In genomic region chrX:104264371-104264770, GRCm38 (mm10) we compare ENCODE assay signal across 23 mouse cellular contexts.
"Had no signal": no experiment of that assay in that cellular context is flagged by ENCODE, and none has a peak within 500 bp of the region (broad histone marks: within the 10 kb centered on the region; RNA-seq: fewer than 3 reads in every experiment).

No protein-coding gene starts in this region.

- H3K27me3 ChIP-seq: heart, embryonic 12.5 days; hindbrain, embryonic 15.5 days; liver, embryonic 13.5 days had no signal

- H3K9me3 ChIP-seq: heart, embryonic 10.5 days; heart, embryonic 12.5 days; hindbrain, embryonic 13.5 days; hindbrain, embryonic 15.5 days; kidney, embryonic 15.5 days; limb, embryonic 10.5 days; limb, embryonic 12.5 days; liver, embryonic 13.5 days had no signal

- H3K4me1 ChIP-seq: heart, embryonic 10.5 days; heart, embryonic 12.5 days; hindbrain, embryonic 13.5 days; hindbrain, embryonic 15.5 days; kidney, embryonic 15.5 days; limb, embryonic 10.5 days; limb, embryonic 12.5 days; liver, embryonic 13.5 days had no signal

- ATAC-seq: hindbrain, postnatal 0 days; intestine, embryonic 16.5 days had no signal

- H3K27ac ChIP-seq: heart, embryonic 10.5 days; hindbrain, embryonic 13.5 days; hindbrain, embryonic 15.5 days; hindbrain, postnatal 0 days; kidney, embryonic 15.5 days; kidney, postnatal 0 days; limb, embryonic 10.5 days; limb, embryonic 12.5 days; liver, embryonic 13.5 days had no signal

- H3K9ac ChIP-seq: heart, embryonic 12.5 days; hindbrain, embryonic 13.5 days; hindbrain, embryonic 15.5 days; kidney, embryonic 15.5 days; limb, embryonic 12.5 days; liver, embryonic 13.5 days had no signal

- H3K4me3 ChIP-seq: heart, embryonic 10.5 days; heart, embryonic 12.5 days; hindbrain, embryonic 13.5 days; hindbrain, embryonic 15.5 days; kidney, embryonic 15.5 days; limb, embryonic 10.5 days; limb, embryonic 12.5 days; liver, embryonic 13.5 days had no signal

- DNase-seq: gastrocnemius, postnatal 14 days; gastrocnemius, postnatal 36 days; heart, adult 18-20 months; heart, postnatal 10 days; heart, postnatal 36 days; kidney, adult 11 months; kidney, adult 2 months; kidney, adult 9 months; kidney, postnatal 25 days; layer of hippocampus, adult 9-11 months; layer of hippocampus, postnatal 36 days; liver; liver, embryonic 13.5 days had no signal

- H3K36me3 ChIP-seq: heart, embryonic 10.5 days; heart, embryonic 12.5 days; hindbrain, embryonic 13.5 days; hindbrain, embryonic 15.5 days; kidney, embryonic 15.5 days; limb, embryonic 10.5 days; limb, embryonic 12.5 days; liver, embryonic 13.5 days had no signal
